Mouse (Mus musculus) lung, adult 2 months (tissue): ENCODE results near the gene Pxn. TPM values are rescaled to one million over a fixed set of nuclear protein-coding genes. Genes with fewer than 3 reads are reported as not detected.

Source experiments
- DNase-seq: peaks from one replicate; pipeline ENCODE4 v3.0.0; 2022
- H3K4me1 ChIP-seq: fragments of 200-500 bp; 2 replicates; pipeline ENCODE4 v1.6.1; 2011; ENCODE audit warnings: low read length; ENCODE audit not compliant: control insufficient read depth, insufficient read depth
- H3K4me3 ChIP-seq: fragments of 200-500 bp; replicated peaks from 2 replicates; pipeline ENCODE3; 2011; ENCODE audit warnings: low read depth, mild to moderate bottlenecking, control low read depth, low read length; ENCODE audit errors: extremely low read depth
- CTCF ChIP-seq: fragments of 200-500 bp; IDR thresholded peaks from 2 replicates; pipeline ENCODE4 v1.5.1; 2011; ENCODE audit warnings: mild to moderate bottlenecking, low read length, control low read depth; ENCODE audit not compliant: insufficient read depth
- POLR2A ChIP-seq: fragments of 200-500 bp; IDR thresholded peaks from 2 replicates; pipeline ENCODE4 v1.6.1; 2011; ENCODE audit warnings: low read depth, mild to moderate bottlenecking, control low read depth, low read length, borderline replicate concordance; ENCODE audit errors: extremely low read depth
- WGBS: fragments of 180-500 bp; shearing (Covaris S2); methylation state at CpG from one replicate; pipeline ENCODE4 v1.1.7; 2018; 5-methylcytosine and 5-hydroxymethylcytosine counted together
- polyA plus RNA-seq: library from polyadenylated mRNA; depleted of rRNA; stranded (reverse); fragments of >200 nt; gene quantifications from 2 replicates; pipeline ENCODE4 v1.2.3, GENCODE M21; 2012

The Pxn gene
- polyA plus RNA-seq, 1 experiment, result 214 TPM

- TF ChIP-seq POLR2A (no peak), CTCF (no peak)
- whole genome bisulfite sequencing, result 76% methylated on average over 18 of the region's 18 CpGs
- DNase-seq, result no peak
- Histone ChIP-seq H3K4me1 (peaks cover 4% of the 10 kb centered on the region; the same call in 1 of the 2 replicates), H3K4me3 (no peak overlapping the region)
Observed at GRCm38 (mm10) chr5:115485489-115486205, 20.8 kb upstream of the Pxn start.

- Histone ChIP-seq H3K4me1 (peaks cover 5% of the 10 kb centered on the region; the same call in 1 of the 2 replicates), H3K4me3 (no peak overlapping the region)
- no peak for DNase-seq
- 43% methylated on average over 4 of the region's 4 CpGs for WGBS
- TF ChIP-seq CTCF, result no peak
- no peak for TF ChIP-seq POLR2A
Observed at GRCm38 (mm10) chr5:115486726-115487125, 19.8 kb upstream of the Pxn start.

GRCm38 (mm10) chr5:115487353-115487752, 19.1 kb upstream of the Pxn start:
- peaks cover 8% of the 10 kb centered on the region for H3K4me1 ChIP-seq
- TF ChIP-seq CTCF (no peak), POLR2A (no peak)

GRCm38 (mm10) chr5:115487942-115488580, 18.4 kb upstream of the Pxn start:
- 70% methylated on average over 9 of the region's 9 CpGs for WGBS
- TF ChIP-seq POLR2A, result no peak
- TF ChIP-seq CTCF, result no peak
- no peak overlapping the region for H3K4me3 ChIP-seq
- peaks cover 8% of the 10 kb centered on the region for H3K4me1 ChIP-seq
- no peak for DNase-seq

More at GRCm38 (mm10) chr5:115487353-115487752, 19.1 kb upstream of the Pxn start:
- DNase-seq, result no peak
- no peak overlapping the region for H3K4me3 ChIP-seq
- 83% methylated on average over 8 of the region's 8 CpGs for WGBS

- H3K4me1 ChIP-seq, result peaks cover 6% of the 10 kb centered on the region
- peak overlapping the region; percentile 80 for H3K4me3 ChIP-seq
- WGBS, result under 1% methylated on average over 38 of the region's 39 CpGs
- TF ChIP-seq POLR2A (peak; percentile 99), CTCF (no peak)
- peak; percentile 86 for DNase-seq
Observed at GRCm38 (mm10) chr5:115488841-115489698, 17.4 kb upstream of the Pxn start.

GRCm38 (mm10) chr5:115489699-115490637, 16.5 kb upstream of the Pxn start:
- peak; percentile 89 for DNase-seq
- H3K4me3 ChIP-seq, result peak overlapping the region; percentile 52
- peaks cover 6% of the 10 kb centered on the region for H3K4me1 ChIP-seq
- TF ChIP-seq CTCF (no peak), POLR2A (peak; percentile 89)
- under 1% methylated on average over 50 of the region's 50 CpGs for WGBS

- H3K4me1 ChIP-seq, result peaks cover 6% of the 10 kb centered on the region
- TF ChIP-seq CTCF, result no peak
- TF ChIP-seq POLR2A, result no peak
- no peak overlapping the region for H3K4me3 ChIP-seq
- DNase-seq, result no peak
- WGBS, result 11% methylated on average over 8 of the region's 8 CpGs
Observed at GRCm38 (mm10) chr5:115490638-115491000, 15.9 kb upstream of the Pxn start.

- no peak for TF ChIP-seq POLR2A
- no peak for TF ChIP-seq CTCF
- peaks cover 6% of the 10 kb centered on the region for H3K4me1 ChIP-seq
- DNase-seq, result no peak
- WGBS, result 32% methylated on average over 5 of the region's 5 CpGs
- no peak overlapping the region for H3K4me3 ChIP-seq
Observed at GRCm38 (mm10) chr5:115491076-115491475, 15.4 kb upstream of the Pxn start.

GRCm38 (mm10) chr5:115491771-115492322, 14.6 kb upstream of the Pxn start:
- Histone ChIP-seq H3K4me1 (peaks cover 6% of the 10 kb centered on the region), H3K4me3 (peak overlapping the region; percentile 7)
- TF ChIP-seq CTCF (no peak), POLR2A (no peak)
- WGBS, result 7% methylated on average over 28 of the region's 28 CpGs
- DNase-seq, result peak; percentile 41
